Mouse (Mus musculus) gastrocnemius, adult 2 months (tissue): ENCODE measurements at regions not wholly inside any gene's neighbourhood (a gene's known extent, or its start where the extent isn't known, plus 50 kb on each side); places are given as distances from the start of the nearest gene placed in this dataset.
A peak's percentile ranks its signal among the peaks of the same experiment; 100 is the strongest.

ENCODE experiments used
- DNase-seq: peaks from one replicate; pipeline ENCODE4 v3.0.0; 2022
- H3K27ac ChIP-seq: fragments of 200-600 bp; 2 replicates; pipeline ENCODE4 v1.8.1; 2022; ENCODE audit warnings: mild to moderate bottlenecking
- H3K4me3 ChIP-seq: fragments of 200-600 bp; 2 replicates; pipeline ENCODE4 v1.8.1; 2022; ENCODE audit warnings: mild to moderate bottlenecking, moderate library complexity
- CTCF ChIP-seq: fragments of 200-600 bp; IDR thresholded peaks from 2 replicates; pipeline ENCODE4 v1.8.1; 2022; ENCODE audit warnings: antibody characterized with exemption, mild to moderate bottlenecking, moderate library complexity
- intact Hi-C: fragments of 180-260 bp; cut with DNase I; formaldehyde crosslinking; loops from one replicate; pipeline ENCODE4 v1.15.1; 2025

DNA sequence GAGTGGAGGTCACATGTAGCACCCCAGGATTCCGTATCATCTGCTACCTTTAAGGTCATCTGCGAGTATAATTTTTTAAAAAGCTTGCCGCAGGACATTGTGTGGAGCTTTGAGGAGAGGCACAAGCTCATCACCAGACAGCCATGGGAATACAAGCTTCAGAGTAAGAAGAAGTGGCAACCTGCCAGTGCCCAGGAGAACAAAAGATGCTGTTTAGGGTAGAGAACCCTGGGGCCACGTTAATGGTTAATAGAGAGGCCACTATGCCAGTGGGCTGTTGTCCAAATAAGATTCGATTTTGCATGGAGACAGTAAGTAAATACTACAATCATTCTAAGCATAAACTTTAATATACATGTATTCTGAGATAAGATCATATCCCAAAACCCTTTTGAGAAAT is 450.0 kb upstream of the Nrp1 start:
- no peak for TF ChIP-seq CTCF
- Histone ChIP-seq H3K4me3 (no peak overlapping the region), H3K27ac (no peak overlapping the region)
- no peak for DNase-seq
- intact Hi-C loops = loop anchor here (5.0 kb wide), 1 partner anchor 449 kb away; the partner anchor contains the start of gene Nrp1

GRCm38 (mm10) chr8:127909580-127909979 is 448.8 kb upstream of the Nrp1 start:
- Histone ChIP-seq H3K4me3 (no peak overlapping the region), H3K27ac (no peak overlapping the region)
- intact Hi-C loops = loop anchor here (5.0 kb wide), 1 partner anchor 448 kb away; the partner anchor contains the start of gene Nrp1
- DNase-seq = no peak
- no peak for TF ChIP-seq CTCF

DNA sequence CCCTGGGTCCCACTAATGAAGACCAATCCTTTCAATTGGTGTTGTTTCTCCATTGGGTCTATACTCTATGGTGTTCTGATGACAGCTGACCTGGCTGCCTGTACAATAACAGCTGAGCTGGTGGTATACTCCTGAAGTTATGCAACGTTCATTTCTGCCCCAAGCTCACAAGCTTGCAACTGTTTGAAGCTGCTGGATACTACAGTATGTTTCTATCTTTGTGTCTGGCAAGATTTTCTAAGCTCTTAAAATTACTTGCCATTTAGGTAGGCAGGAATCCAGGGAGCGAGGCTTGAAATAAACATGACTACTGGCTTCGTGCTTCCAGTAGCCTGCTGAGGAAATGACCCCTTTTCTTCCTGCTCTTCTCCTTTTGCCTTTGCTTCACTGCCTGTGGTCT is 444.3 kb upstream of the Nrp1 start:
- intact Hi-C loops = loop anchor here (5.0 to 10.0 kb wide), 2 partner anchors 301 to 477 kb away; no protein-coding TSS in a partner anchor

GRCm38 (mm10) chr8:127914914-127915313 is 443.5 kb upstream of the Nrp1 start:
- TF ChIP-seq CTCF = no peak
- Histone ChIP-seq H3K4me3 (no peak overlapping the region), H3K27ac (peak overlapping the region; percentile 87)
- intact Hi-C loops = loop anchor here (5.0 to 10.0 kb wide), 2 partner anchors 300 to 478 kb away; no protein-coding TSS in a partner anchor
- no peak for DNase-seq

More for the DNA sequence above, 444.3 kb upstream of the Nrp1 start:
- no peak for TF ChIP-seq CTCF
- DNase-seq = peak; percentile 54
- peak overlapping the region; percentile 87 for H3K27ac ChIP-seq
- no peak overlapping the region for H3K4me3 ChIP-seq

GRCm38 (mm10) chr8:127915591-127916028 is 442.8 kb upstream of the Nrp1 start:
- H3K4me3 ChIP-seq = no peak overlapping the region
- intact Hi-C loops = loop anchor here (10.0 kb wide), 1 partner anchor 299 kb away; no protein-coding TSS in a partner anchor
- no peak for DNase-seq
- no peak for TF ChIP-seq CTCF
- peak overlapping the region; percentile 69 for H3K27ac ChIP-seq

DNA sequence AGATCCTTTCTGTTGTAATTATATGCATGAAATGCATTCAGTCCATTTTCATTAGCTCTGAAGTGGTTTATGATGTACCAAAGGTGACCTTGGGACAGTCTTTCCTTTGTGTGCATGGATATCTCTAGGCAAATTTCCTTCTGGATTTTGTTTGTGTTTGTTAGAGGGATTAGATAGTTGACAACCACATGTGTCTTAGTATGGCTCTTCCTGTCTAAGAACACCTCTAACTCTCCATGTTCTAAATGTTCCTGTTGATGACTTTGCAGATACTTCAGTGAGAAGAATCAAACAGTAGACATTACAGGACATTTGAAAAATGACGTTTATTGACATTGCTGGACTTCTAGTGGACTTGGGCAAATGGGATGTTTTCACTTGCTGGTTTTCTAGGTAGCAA is 436.5 kb upstream of the Nrp1 start:
- no peak for TF ChIP-seq CTCF
- H3K4me3 ChIP-seq = no peak overlapping the region
- no peak for DNase-seq
- intact Hi-C loops = no loop called here
- H3K27ac ChIP-seq = no peak overlapping the region

DNA sequence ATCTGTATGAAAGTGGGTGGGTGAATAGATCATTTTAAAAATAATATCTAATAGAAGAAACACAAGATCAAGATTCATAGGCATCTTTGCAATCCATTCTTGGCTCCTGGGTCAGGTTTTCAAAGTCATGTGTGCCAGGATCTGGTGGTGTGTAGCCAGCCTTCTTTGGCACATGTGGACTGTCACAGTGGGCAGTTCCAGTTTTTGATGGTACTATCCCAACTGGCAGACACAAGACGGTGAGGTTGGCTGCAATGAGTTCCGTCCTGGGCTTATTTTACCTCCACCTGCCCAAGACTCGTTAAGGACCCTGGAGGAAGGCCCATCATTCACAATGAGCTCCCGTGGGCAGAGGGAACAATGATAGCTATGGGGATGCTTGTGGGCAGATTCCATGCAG is 435.1 kb upstream of the Nrp1 start:
- no peak for DNase-seq
- TF ChIP-seq CTCF = no peak
- intact Hi-C loops = no loop called here
- no peak overlapping the region for H3K4me3 ChIP-seq
- H3K27ac ChIP-seq = no peak overlapping the region

DNA sequence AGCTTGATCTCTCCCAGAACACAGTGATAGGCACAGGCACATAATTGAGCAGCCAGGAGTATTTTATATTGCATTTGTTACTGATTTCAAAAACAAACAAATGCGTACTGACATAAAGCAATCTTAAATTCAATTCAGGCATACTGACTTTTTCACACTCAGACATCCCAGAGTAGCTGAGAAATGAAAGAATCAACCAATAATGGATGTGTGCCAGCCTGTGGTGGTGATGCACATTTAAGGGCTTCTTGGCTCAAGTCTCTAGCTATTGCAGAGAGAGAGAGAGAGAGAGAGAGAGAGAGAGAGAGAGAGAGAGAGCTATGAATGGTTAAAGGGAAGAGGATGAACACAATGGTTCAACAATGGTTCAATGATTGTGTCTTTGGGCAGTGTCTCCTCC is 426.1 kb upstream of the Nrp1 start:
- H3K4me3 ChIP-seq = no peak overlapping the region
- intact Hi-C loops = no loop called here
- TF ChIP-seq CTCF = no peak
- DNase-seq = no peak
- H3K27ac ChIP-seq = no peak overlapping the region

DNA sequence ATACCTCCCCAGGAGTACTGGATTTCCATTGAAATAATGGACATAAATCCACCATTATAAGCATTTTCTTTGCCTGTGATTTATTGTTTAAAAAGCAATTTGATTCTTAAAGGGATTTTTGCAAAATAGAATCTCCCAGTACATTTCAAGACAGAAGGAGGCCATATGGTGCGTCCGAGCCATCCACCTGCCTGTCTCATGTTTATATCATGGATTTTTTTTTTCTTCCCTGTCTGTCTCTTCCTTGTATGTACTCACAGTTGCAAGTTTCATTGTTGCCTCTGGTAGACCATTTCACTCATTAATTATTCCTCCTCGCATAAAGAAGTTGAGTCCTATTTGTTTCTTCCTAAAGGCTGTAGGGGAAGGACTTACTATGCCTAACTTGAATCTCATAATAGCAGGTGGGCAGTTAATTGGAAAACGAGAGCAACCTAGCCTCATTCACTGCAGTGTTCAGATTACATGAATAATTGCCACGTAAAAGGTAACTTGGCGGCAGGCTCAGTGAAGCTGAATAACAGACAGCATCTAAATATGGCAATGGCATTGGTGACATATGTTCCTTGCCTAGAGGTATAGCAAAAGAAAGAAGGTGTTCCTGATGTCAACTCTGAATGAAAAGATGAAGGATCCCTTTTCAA is 421.5 kb upstream of the Nrp1 start:
- no peak for DNase-seq

GRCm38 (mm10) chr8:127939284-127939985 is 419.0 kb upstream of the Nrp1 start:
- no peak for DNase-seq
- no peak for TF ChIP-seq CTCF
- Histone ChIP-seq H3K4me3 (no peak overlapping the region), H3K27ac (no peak overlapping the region)
- intact Hi-C loops = no loop called here

More for the DNA sequence above, 421.5 kb upstream of the Nrp1 start:
- Histone ChIP-seq H3K4me3 (no peak overlapping the region), H3K27ac (no peak overlapping the region)
- intact Hi-C loops = no loop called here
- TF ChIP-seq CTCF = no peak

DNA sequence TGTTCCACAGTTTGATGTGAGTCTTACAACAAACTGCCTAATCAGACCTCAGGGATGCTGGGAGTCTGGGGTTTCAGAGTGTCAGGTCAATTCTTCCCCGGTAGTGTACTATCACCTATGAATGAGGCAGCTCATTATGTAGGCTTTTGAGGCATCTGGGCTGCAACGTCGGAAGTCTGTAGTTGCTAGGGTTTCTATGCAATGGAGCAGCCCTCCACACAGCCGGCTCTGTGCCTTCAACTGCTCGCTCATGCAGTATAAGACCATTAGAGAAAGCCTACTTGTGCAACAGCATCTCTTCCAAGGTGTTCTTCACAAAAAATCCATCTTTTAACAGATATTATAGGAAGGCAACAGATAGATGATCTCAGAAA is 418.4 kb upstream of the Nrp1 start:
- intact Hi-C loops = no loop called here
- no peak overlapping the region for H3K4me3 ChIP-seq
- no peak overlapping the region for H3K27ac ChIP-seq
- no peak for TF ChIP-seq CTCF
- no peak for DNase-seq

DNA sequence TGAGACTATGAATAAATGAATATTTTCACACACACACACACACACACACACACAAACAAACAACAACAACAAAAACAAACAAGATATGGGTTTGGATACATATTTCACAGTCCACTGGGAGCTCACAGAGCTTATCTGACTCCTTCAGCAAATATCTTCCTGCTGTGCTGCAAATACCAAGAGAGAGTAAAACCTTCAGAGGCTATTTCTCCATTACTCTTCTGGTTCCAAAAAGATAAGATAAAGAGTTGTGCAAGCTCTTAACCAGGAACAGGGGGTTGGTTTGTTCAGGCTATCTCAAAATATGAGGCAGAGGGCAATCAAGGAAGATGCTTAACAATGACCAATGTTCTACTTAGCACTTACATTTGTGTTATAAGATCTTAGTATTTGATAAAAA is 416.1 kb upstream of the Nrp1 start:
- TF ChIP-seq CTCF = no peak
- no peak for DNase-seq
- H3K27ac ChIP-seq = no peak overlapping the region
- intact Hi-C loops = no loop called here
- H3K4me3 ChIP-seq = no peak overlapping the region

- no peak overlapping the region for H3K27ac ChIP-seq
- intact Hi-C loops = no loop called here
- TF ChIP-seq CTCF = no peak
- no peak for DNase-seq
- H3K4me3 ChIP-seq = no peak overlapping the region
Observed at GRCm38 (mm10) chr8:127944955-127945498, 413.4 kb upstream of the Nrp1 start.

GRCm38 (mm10) chr8:127957571-127957970 is 400.8 kb upstream of the Nrp1 start:
- DNase-seq = no peak
- Histone ChIP-seq H3K27ac (no peak overlapping the region), H3K4me3 (no peak overlapping the region)
- no peak for TF ChIP-seq CTCF
- intact Hi-C loops = no loop called here
